Mouse (Mus musculus): ENCODE data around the gene Mrps18a.

DNA sequence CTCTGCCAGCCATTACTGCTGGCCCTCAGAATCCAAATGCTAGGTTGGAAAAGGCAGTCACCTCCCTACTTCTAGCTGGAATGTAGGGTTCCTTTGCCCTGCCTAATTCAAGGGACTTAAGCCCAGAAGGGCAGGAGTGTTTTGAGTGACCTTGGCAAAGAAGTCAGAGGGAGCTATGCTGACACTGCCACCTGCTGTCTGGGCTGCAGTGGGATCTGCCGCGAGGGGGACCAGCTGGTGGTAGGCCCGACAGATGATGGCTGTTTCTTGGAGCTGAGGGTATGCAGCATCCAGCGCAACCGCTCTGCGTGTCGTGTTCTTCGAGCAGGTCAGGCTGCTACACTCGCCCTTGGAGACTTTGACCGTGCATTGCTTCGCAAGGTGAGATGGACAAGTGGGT is 56.2 kb downstream of the Mrps18a start:
- TF ChIP-seq CHD2 (IDR thresholded peaks at IDR 0.05; ENCODE audit: low read length) (no peak), CTCF (conservative IDR thresholded peaks at IDR 0.05 in 1 of 2, IDR thresholded peaks at IDR 0.05 in 1 of 2; ENCODE audit: low read depth in 2 of 2, low read length in 2 of 2) (peak in 1 of 2 experiments; percentile 54; a peak in 2 of 4 replicates)

All from CH12.LX (cell line).